Mouse (Mus musculus): ENCODE results near the gene Irak1. TPM values are rescaled to one million over a fixed set of nuclear protein-coding genes. Genes with fewer than 3 reads are reported as not detected.

The Irak1 gene
- total RNA-seq (2021), result 10 to 100 TPM; 47.6 to 56.5 TPM
- long read RNA-seq, experiment 1, transcript Irak1-206 (14 exons, 3,835 nt), result major isoform, 15 of 57 reads
- long read RNA-seq, experiment 1, partial matches to known transcripts, result 13 of 57 reads
- long read RNA-seq, experiment 1, other reads (novel, unspliced or antisense), result 25 of 57 reads
- long read RNA-seq, experiment 2, transcript Irak1-206 (14 exons, 3,835 nt), result major isoform, 12 of 49 reads
- long read RNA-seq, experiment 2, transcript Irak1-204 (14 exons, 3,825 nt), result minor isoform, 5 of 49 reads
- long read RNA-seq, experiment 2, partial matches to known transcripts, result 10 of 49 reads
- long read RNA-seq, experiment 2, other reads (novel, unspliced or antisense), result 22 of 49 reads

DNA sequence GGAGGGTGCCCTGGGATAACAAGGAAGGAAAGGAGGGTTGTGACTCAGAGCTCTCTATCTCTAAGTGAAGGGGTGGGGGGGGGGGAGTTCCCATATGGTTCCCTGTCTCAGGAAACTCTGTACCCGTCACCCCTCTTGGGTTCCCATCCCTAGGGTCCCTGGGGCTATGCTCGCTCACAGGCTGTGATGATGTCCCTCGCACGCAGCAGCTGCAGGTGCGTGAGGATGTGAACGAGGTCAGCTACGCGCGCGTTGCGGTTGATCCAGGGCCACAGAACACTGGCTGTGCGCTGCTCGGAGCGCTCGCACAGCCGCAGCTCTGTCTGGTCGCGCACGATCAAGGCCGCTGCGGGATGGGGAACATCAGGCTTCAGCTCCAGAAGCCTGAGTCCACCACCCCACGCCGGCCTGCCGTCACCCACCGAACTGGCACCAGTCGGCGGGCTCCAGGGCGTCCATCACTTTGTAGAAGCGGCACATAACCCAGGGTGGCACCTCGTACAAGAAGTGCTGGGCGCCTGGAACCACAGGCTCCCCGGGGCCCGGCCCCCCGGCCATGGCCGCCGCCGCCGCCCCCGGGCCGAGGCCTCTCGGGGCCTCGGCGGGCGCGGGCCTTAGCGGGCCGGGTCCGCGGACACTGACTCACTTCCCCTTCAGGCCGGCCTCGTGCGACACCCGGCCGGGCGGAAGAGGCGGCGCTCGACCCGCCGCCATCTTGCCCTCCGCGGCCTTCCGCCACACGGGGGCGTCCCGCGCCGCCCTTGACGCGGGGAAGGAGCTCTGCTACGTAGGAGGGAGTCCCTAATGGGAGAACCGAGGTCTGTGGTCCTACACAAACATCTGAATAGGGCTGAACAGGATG, at the start of gene Irak1:
Irak1 (minus strand) TSS at position 731 of the 862 bp plus-strand sequence.
- DNase-seq (ENCODE audit: low spot score in 2 of 2), result peak; percentile 69

DNA sequence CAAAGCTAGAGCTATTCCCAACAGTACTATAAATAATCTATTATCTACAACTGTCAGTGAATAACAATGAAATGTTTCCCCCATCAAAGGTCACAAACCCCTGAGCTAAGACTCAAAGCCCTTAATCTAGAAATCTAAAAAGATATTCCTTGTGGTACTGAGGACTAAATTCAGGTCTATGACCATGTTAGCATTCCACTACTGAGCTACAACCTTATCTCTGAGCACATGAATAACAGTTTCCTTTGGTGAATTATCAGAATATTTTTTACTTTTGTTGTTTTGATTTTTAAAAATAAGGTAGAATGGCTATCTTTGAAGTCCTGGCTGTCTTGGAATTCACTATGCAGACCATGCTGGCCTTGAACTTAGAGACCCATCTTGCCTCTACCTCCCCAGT, 47.1 kb upstream of the Irak1 start:
- no peak for DNase-seq (ENCODE audit: low spot score in 2 of 2)

DNA sequence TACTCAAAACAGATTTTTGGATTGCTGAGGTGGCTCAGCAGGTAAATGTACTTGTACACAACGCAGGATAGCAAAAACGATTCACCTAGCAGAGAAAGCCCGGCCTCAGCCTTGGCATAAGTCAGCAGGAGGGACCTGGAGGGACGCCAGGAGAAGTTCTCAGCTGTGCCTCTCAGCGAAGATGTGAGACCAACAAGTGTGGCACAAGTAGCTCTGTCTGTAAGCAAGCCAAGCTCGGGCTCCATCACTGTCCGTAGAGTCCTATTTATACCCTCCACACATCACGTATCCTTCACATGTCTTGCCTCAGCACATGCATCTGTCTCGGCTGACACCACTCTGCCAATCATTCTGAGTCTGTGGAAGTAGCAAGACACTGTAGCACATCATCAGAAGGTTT, 44.2 kb upstream of the Irak1 start:
- DNase-seq (ENCODE audit: low spot score in 2 of 2), result no peak

DNA sequence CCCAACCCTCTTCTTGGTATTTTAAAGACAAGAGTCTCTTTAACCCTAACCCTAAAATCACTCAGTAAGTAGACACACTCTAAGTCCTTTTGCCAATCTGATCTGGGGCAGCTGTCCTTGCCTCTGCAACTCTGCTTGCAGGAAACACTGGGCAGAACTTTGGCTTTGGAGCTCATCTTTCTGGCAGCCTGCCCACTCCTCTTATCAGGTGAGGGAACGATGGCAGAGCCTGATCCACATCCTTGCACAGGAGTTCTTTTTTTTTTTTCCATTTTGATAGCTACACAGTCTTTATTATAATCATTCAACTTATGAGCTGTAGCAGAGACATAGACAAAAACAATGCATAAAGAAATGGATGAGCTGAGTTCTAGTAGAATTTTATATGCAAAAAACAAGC, 21.4 kb upstream of the Irak1 start:
- no peak for DNase-seq (ENCODE audit: low spot score in 2 of 2)

DNA sequence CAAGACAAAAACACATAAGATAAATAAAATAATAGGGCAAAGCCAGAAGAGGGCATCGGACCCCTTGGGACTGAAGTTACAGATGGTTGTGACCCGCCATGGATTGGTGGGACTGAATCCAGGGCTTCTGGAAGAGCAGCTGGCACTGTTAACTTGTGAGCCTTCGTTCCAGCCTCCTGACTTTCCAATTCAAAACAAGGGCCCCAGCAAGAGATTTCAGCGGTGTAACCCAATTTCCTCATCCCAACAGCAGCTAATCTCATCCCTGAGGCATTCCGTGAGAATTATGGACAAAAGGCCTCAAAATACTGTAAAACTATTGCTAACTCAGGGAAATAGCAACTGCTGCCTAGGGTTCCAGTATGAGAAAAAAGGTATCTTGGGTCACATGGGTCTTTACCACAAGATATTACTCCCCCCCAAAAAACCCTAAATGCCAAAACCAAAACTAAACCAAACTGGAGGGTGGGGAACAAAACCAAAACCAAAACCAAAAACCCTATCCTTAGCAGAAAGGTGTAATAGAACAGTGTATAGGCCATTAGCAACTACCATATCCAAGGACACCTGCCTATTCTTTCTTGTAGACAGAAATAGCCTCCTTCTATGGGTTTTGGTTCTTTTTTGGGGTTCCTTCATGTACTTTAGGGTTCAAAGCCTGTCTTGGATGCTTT, 14.1 kb upstream of the Irak1 start:
- DNase-seq (ENCODE audit: low spot score in 2 of 2), result no peak

DNA sequence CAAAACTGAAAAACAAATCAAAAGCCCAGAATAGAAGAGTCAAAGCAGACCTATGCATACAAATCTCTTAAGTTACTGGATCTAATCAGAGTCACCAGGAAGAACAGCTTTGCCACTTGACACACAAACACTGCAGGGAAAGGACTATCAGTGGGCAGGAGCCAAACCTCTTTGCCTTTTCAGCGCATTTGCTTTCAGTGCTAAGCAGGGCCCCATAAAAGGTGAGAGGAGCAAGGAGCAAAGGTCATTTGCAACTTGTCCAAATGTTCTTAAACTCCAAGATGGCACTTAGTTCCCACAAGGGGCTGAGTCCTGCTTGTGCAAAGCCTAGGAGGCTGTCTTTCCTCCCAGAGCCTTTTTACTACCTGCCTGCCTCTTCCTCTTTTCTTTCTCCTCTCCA, 6.3 kb upstream of the Irak1 start:
- no peak for DNase-seq (ENCODE audit: low spot score in 2 of 2)

DNA sequence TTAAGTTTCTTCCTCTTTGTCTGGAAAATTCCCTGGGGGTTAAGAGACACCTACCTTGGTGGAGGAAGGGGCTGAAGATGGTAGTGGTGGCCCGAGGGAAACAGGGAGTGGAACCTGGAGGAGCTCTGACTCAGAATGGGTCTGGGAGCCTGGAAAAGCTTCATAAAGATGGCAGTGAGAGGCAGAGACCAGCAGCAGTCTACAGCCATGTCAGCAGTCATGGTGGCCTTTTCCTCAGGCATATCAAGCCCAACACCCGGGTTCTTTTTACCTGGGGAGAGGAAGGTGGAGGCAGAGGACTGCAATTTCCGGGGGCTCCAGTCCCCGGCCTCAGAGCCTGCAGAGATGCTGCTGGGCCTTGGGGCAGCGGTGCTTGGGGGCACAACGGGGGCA, 927 bp downstream of the Irak1 start:
- DNase-seq (ENCODE audit: low spot score in 2 of 2), result no peak

DNA sequence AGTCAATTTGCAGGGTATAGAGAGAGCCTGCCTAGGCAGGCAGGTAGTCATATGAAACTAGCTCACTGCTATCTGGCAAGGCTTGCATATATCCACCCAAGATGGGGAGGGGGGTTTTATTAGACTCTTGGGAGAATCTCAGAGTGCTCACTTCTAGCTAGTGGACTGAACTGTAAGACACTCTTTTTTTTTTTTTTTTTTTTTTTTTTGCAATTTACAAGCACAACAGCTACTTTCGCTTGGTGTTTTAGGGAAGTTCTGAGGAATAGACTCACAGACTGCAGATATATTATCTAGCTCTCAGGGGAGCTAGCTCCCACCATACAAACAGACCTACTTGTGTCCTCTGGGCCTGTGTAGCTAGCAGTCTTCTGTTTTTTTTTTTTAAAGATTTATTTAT, 9.1 kb downstream of the Irak1 start:
- DNase-seq (ENCODE audit: low spot score in 2 of 2), result no peak

DNA sequence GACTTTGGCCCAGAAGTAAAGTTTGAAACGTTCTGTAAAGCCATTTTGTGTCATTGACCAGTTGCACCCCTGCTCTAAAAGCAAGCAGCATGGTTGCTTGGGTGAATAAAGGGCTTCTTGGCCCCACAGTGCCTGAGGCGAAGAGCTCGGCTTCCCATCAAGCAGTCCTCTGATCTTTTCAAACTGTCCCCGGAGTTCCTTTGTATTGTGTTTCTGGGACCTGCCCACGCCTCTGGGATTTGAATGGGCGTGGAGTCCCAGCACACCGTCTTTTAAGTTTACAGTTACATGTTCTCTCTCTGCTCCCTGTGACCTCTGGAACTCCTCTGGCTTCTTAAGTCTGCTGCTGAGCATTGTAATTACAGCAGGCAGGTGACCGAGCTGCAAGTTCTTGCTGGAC, 15.7 kb downstream of the Irak1 start:
- DNase-seq (ENCODE audit: low spot score in 2 of 2), result no peak

DNA sequence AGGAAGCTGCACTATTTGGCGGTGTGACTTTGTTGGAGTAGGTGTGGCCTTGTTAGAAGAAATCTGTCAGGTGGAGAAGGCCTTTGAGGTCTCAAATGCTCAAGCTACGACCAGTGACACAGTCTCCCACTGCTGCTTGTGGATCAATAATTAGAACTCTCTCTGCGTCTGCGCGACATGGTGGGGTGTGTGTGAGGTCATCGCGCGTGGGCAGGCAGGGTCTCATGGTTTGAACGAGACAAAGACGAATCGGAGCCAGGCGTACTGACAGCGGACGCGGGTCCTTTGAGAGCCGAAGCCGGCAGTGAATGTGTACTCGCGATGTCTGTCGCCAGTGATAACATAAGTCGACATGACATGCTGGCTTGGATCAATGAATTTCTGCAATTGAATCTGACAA, 17.3 kb downstream of the Irak1 start:
- DNase-seq (ENCODE audit: low spot score in 2 of 2), result no peak

DNA sequence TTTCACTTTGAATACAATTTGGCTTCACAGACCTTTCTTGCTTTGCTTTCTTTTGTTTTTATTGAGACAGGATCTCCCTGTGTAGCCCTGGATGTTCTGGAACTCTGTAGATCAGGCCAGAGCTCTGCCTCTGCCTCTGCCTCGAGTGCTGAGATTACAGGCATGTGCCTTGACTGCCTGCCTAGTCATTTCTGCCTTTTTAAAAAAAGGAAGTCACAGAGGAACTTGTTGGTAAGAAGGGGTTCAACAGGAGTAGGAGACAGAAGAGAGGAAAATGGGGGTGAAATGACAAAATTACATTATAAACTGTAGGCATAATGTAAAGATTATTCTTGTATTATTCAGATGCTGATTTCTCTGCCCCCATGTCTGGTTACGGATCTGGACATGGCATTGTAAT, 20.1 kb downstream of the Irak1 start:
- DNase-seq (ENCODE audit: low spot score in 2 of 2), result no peak

DNA sequence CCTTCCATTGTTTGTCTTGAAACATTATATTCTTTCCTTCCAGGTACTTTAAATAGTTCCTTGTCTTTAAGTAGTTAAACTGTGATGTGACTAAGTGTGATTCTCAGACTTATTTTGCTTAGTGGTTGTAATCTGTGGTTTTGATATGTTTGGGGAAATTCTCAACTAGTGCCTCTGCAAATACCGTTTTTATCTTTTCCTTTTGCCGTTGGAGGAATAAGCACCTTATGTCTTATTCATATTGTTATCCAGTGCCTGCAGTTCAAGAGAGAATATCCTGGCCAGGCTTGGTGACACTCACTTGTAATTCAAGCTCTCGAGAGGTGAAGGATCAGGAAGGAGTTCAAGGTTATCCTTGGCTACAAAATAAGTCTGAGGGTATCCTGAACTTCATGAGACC, 22.7 kb downstream of the Irak1 start:
- DNase-seq (ENCODE audit: low spot score in 2 of 2), result no peak

DNA sequence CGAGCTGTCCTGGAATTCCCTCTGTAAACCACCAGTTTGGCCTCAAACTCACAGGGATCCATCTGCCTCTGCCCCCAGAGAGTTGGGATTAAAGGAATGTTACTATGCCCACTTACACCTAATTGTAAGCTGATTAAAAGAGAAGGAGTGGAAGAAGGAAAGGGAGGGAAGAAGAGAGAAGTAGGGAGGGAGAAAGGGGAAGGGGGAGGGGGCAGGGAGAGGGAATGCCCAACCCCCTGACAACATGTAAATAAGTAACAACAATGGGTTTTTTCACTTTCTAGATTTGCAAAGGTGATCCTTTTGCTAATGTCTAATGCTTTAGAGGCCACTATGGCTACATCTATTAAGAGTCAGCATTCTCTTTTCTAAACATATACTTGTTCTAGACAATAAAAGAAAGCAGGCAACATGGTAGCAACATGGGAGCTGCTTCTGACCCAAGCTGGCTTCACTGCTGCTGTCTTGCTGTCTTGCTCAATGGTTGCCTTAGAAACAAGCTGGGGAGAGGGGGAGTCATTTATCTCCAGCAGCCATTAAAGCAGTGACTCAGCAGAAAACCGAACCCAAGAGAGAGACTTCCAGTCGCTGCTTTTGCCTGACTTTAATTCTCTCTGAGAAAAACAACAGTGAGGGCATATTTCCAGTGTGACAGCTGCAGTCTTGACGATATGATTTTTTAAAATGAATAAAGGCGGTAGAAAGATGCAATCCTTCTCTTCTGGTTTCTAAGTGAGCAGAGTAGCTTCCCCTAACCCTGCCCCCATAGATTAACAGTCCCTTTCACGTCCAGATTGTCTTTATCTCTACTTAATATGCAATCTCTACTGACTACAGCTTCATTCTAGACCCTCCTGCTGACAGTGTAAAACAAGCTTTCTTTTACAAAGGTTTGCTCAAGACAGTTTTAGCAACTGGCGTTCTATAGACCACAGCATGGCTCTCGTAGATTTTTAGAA, 24.5 kb downstream of the Irak1 start:
- peak; percentile 20 to 65 for DNase-seq (ENCODE audit: low spot score in 2 of 2)

DNA sequence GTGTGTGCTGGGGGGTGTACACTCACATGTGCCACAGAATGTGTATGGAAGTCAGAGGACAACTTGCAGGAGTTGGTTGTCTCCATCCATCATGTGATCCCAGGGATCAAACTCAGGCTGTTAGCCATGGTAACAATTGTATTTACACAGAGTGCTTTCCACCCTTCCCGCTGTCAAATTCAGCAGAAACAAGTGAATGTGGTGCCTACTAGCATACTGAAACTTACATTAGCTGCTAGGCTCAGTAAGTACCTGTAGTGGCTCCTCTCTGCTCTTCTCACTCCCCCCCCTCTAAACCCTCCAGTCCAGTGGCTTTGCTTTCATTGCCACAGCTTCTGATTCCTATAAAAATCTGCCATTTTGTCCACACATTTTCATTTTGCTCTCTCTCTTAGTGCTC, 45.9 kb downstream of the Irak1 start:
- DNase-seq (ENCODE audit: low spot score in 2 of 2), result no peak

DNA sequence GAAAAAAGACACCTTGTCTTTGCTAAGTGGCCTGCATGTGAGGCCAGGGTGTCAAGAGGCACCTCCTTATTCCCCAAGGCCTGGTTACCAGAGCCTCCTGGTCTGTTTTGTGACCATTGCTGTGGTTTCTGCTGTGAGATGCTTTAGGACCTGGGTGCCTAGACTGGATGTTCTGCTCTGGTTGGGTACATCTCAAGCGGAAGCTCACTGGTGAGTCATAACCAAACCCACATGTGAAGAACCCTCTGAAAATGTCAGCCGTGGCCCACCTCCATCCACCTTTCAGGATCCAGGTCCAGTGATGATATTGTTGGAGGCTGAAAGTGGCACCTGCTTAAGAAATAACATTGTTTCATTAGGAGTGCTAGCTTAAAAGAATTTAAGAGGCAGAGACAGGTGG, 47.4 kb downstream of the Irak1 start:
- no peak for DNase-seq (ENCODE audit: low spot score in 2 of 2)

DNA sequence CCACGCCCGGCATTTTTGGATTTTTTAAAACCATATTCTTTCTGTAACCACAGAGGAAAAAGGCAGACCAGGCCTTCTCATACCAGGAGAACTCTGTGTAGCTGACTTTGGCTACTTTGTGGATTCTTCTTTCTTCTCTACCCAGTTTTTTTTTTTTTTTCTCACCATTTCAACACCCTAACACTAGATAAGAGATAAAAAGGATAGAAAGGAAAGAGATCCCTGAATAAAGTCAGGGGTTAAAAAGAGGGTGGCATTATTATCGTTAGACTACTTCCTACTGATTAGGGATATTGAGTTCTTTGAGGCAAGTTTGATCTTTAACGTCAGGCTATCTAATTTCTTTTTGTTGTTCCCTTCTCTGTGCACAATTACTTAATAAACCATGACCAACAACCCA, 50.9 kb downstream of the Irak1 start:
- no peak for DNase-seq (ENCODE audit: low spot score in 2 of 2)

DNA sequence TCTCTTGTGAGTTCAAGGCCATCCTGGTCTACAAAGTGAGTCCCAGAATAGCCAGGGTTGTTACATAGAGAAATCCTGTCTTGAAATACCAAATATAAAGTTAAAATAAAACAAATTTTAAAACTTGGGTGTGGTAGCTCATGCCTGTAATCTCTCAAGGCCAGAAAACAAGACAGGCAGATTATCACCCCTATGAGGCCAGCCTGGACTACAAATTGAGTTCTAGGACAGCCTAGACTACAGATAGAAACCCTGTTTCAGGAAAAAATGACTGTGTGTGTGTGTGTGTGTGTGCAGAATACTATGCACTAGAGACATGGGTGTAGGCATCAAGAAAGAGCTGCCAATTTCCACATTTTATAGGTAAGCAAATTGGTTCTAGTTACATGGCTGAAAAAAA, 52.9 kb downstream of the Irak1 start:
- DNase-seq (ENCODE audit: low spot score in 2 of 2), result no peak

DNA sequence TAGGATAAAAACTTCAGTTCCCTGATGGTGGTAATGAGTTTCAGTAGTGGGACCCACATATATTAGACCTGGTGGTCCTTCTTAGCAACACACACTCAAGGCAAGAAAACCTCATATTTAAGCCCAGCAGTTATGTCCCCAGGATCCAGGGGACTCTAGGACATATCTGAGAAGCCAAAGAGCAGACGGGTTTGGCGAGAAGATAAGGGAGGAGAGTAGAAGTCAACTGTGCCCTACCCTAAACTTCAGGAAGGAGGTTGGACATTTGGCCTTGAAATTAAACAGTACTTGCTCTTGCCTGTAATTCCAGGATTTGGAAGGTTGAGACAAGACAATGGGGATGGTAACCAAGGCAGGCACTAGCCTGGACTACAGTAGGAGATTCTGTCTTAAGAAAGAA, 54.0 kb downstream of the Irak1 start:
- DNase-seq (ENCODE audit: low spot score in 2 of 2), result no peak

DNA sequence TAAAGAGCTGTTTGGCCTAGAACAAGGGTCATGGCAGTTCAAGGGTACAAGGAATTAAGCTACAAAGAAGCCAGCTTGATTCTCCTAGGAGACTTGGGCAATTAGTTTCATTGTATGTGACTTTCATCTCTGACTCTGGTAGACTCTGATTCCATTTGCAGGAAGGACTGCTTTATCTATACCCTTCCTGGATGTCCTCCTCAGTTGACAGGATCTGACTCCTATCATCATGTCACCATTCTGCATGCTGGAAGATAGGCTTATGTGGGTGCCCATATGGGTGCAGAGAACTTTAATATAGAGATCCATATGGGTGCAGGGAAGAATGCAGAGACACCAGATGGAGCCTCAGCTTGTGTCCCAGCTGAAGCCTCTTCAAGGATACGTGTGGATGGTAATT, 54.6 kb downstream of the Irak1 start:
- no peak for DNase-seq (ENCODE audit: low spot score in 2 of 2)

DNA sequence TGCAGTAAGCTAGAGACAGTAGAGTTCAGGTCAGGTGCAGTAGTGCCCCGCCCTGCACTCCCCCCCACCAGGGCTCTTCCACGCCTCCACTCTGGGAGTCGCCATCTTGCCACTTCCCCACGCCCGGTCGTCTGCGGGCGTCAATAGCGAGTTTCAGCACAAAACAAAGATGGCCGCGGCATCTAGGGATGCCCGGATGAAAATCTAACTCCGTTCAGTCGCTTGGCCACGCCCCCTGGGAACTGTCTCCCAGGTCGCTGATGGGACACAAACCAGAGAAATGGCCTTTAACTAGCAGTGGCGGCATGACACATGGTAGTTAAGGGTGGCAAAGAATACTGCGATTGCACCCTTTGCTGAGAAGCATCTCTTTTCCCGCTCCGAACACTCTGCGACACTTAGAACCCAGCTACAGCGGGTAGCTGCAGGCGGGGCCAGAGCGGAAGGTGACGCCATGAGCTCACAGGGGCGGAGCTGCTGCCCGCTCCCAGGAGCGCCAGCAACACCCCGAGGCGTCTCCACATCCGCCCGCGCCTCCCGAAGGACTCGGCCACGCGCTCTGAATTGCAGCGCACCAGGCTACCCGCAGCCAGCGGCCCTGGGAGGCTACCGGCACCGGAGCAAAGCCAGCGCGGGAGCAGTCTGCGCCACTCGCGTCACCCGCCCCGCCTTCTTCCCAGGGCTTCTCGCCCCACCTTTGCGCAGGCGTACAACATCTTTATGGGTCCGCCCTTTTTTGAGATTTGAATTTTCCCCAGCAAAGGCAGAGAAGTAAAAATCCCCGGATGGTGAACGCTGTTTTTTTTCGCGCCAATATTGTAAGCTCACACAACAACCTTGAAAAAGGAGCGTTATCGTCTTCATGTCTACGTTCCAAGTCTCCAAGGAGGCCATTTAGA, 56.3 kb downstream of the Irak1 start:
- peak; percentile 90 to 91 for DNase-seq (ENCODE audit: low spot score in 2 of 2)

Data from layer of hippocampus, postnatal 14 days (tissue).